Comparison of ENCODE assay signal across 10 mouse cellular contexts in the genomic region with DNA sequence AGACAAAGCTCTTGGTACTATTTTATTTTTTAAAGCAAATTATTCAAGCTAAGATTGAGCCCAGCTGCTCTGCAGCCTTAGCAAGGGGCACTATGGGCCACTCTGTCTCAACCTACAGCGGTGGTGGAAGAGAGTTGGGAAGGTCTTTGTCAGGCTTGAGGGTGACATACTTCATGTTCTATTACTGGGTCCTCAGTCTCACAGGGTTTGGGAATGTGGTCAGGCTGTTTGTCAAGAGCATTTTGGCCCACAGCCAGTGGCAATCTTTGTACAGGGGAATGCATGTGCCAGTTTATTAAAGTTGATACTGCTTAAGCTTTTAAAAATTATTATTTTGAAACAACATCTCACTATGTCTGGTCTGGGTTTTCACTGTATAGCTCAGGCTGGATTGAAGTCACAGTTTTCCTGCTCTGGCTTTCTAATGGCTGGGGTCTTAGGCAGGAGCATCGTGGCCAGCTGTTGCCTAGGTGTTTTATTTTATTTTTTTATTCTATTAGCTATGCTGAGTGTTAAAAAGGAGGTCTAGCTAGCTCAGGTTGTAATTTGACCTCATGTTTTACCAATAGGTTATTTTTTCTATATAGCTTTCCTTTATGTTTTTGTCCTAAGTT. TPM values are rescaled to one million over a fixed set of nuclear protein-coding genes. Genes with fewer than 3 reads are reported as not detected.
DNase-seq lines count a peak whose midpoint lies in the region; TF ChIP-seq lines count a peak whose summit lies in the region.
"Had no signal": no experiment of that assay in that cellular context is flagged by ENCODE, and none has a peak within 500 bp of the region (broad histone marks: within the 10 kb centered on the region; RNA-seq: fewer than 3 reads in every experiment).

No protein-coding gene starts in this region.

- peak; percentile 30 for DNase-seq in gastrocnemius, adult 2 months
- DNase-seq in gastrocnemius, postnatal 25 days, result no peak
- DNase-seq in Muller cell, postnatal 12 days (ENCODE audit: inconsistent ontology term), result peak; percentile 34
- DNase-seq in heart, adult 8-10 months (ENCODE audit: low spot score), result peak; percentile 33
- DNase-seq in kidney, postnatal 36 days, result peak; percentile 30 to 64
- no peak for DNase-seq in embryo, embryonic 10 days (ENCODE audit: low spot score)
- DNase-seq in retina, embryonic 14.5 days (ENCODE audit: low spot score), result no peak
- DNase-seq in layer of hippocampus, adult 9-10 months (ENCODE audit: low spot score), result no peak
- DNase-seq: liver, embryonic 13.5 days; thymus, adult 18-20 months had no signal

- TF ChIP-seq CTCF in gastrocnemius, adult 2 months (IDR thresholded peaks at IDR 0.05), result no peak

- intact Hi-C loops in gastrocnemius, adult 2 months (cut with DNase I), result no loop called here

- peak overlapping the region; percentile 40; the same call in 1 of the 2 replicates for H3K27ac ChIP-seq in gastrocnemius, adult 2 months
- H3K27ac ChIP-seq: liver, embryonic 13.5 days had no signal

- H3K4me3 ChIP-seq in gastrocnemius, adult 2 months, result no peak overlapping the region
- H3K4me3 ChIP-seq: liver, embryonic 13.5 days had no signal

RNA-seq across cellular contexts. Expression of gene Dip2c, which starts 37.9 kb away (rescaled TPM):
- total RNA-seq in gastrocnemius, adult 2 months (2021), result 10 to 100 TPM; 10.6 to 15.5 TPM
- total RNA-seq in gastrocnemius, postnatal 25 days (2021), result 10 to 100 TPM in 1 of 2 experiments, 1 to 10 TPM in 1; 9.7 to 11.5 TPM
- 10 to 100 TPM; 38.1 to 45.2 (median 41.7) TPM for total RNA-seq in heart, adult 8-10 months (2022)

Comparison
In these comparisons a context has a peak if more than half of its experiments do, and no peak if none do; other contexts are left out.
1. DNase-seq: peak in gastrocnemius, adult 2 months (single experiment), Muller cell, postnatal 12 days (single experiment), heart, adult 8-10 months (single experiment) and kidney, postnatal 36 days (2 of 2); none in gastrocnemius, postnatal 25 days (single experiment), embryo, embryonic 10 days (single experiment), retina, embryonic 14.5 days (single experiment) and layer of hippocampus, adult 9-10 months (single experiment).